Mouse (Mus musculus): ENCODE data around the gene Rnf157. TPM values are rescaled to one million over a fixed set of nuclear protein-coding genes. Genes with fewer than 3 reads are reported as not detected.
A peak's percentile ranks its signal among the peaks of the same experiment; 100 is the strongest.

Gene Rnf157
- 37.4 and 40.7 TPM in 2 replicates for polyA plus RNA-seq (2015; fragmentation: Nextera tagmentation; extraction: Ambion mirVana)

- peak; percentile 97 for ATAC-seq
- H3K27ac ChIP-seq (ENCODE audit: low read length): peak within 1 kb of the TSS; percentile 91
- H3K4me3 ChIP-seq (replicated peaks; ENCODE audit: low read length): peak within 1 kb of the TSS; percentile 77
- peak within 1 kb of the TSS; percentile 93 for H3K4me2 ChIP-seq (ENCODE audit: low read length)
- WGBS: 2% methylated on average over 82 of the region's 82 CpGs
- no peaks in the 10 kb centered on the region for H3K9me3 ChIP-seq (ENCODE audit: control insufficient read depth, low read length)
- no peaks in the 10 kb centered on the region for H3K36me3 ChIP-seq (ENCODE audit: control insufficient read depth, insufficient read depth)
- peak within 1 kb of the TSS; percentile 93 for H3K9ac ChIP-seq (replicated peaks; ENCODE audit: low read depth, low read length)
- H3K27me3 ChIP-seq (replicated peaks; ENCODE audit: control insufficient read depth, insufficient read depth, low read length): no peaks in the 10 kb centered on the region
- peaks cover 21% of the 10 kb centered on the region for H3K4me1 ChIP-seq (replicated peaks; ENCODE audit: control insufficient read depth, insufficient read depth, low read length)
Observed at GRCm38 (mm10) chr11:116412904-116413630, at the start of gene Rnf157. TSS of gene Rnf157 (minus strand) at chr11:116413032.

GRCm38 (mm10) chr11:116459786-116460185 is 47.0 kb upstream of the Rnf157 start:
- ATAC-seq: no peak
- no peak overlapping the region for H3K9ac ChIP-seq (replicated peaks; ENCODE audit: low read depth, low read length)
- H3K4me1 ChIP-seq (replicated peaks; ENCODE audit: control insufficient read depth, insufficient read depth, low read length): no peaks in the 10 kb centered on the region
- H3K36me3 ChIP-seq (ENCODE audit: control insufficient read depth, insufficient read depth): no peaks in the 10 kb centered on the region
- H3K4me2 ChIP-seq (ENCODE audit: low read length): no peak overlapping the region
- no peaks in the 10 kb centered on the region for H3K9me3 ChIP-seq (ENCODE audit: control insufficient read depth, low read length)
- no peaks in the 10 kb centered on the region for H3K27me3 ChIP-seq (replicated peaks; ENCODE audit: control insufficient read depth, insufficient read depth, low read length)
- no peak overlapping the region for H3K4me3 ChIP-seq (replicated peaks; ENCODE audit: low read length)
- H3K27ac ChIP-seq (ENCODE audit: low read length): no peak overlapping the region
- WGBS: 57% methylated on average over 4 of the region's 4 CpGs

GRCm38 (mm10) chr11:116456234-116456633 is 43.4 kb upstream of the Rnf157 start:
- H3K4me3 ChIP-seq (replicated peaks; ENCODE audit: low read length): no peak overlapping the region
- H3K4me2 ChIP-seq (ENCODE audit: low read length): no peak overlapping the region
- no peaks in the 10 kb centered on the region for H3K9me3 ChIP-seq (ENCODE audit: control insufficient read depth, low read length)
- H3K9ac ChIP-seq (replicated peaks; ENCODE audit: low read depth, low read length): no peak overlapping the region
- 83% methylated on average over 8 of the region's 8 CpGs for WGBS
- no peaks in the 10 kb centered on the region for H3K36me3 ChIP-seq (ENCODE audit: control insufficient read depth, insufficient read depth)
- no peak overlapping the region for H3K27ac ChIP-seq (ENCODE audit: low read length)
- H3K27me3 ChIP-seq (replicated peaks; ENCODE audit: control insufficient read depth, insufficient read depth, low read length): no peaks in the 10 kb centered on the region
- H3K4me1 ChIP-seq (replicated peaks; ENCODE audit: control insufficient read depth, insufficient read depth, low read length): no peaks in the 10 kb centered on the region
- no peak for ATAC-seq

- H3K9me3 ChIP-seq (ENCODE audit: control insufficient read depth, low read length): no peaks in the 10 kb centered on the region
Observed at GRCm38 (mm10) chr11:116453889-116454288, 41.1 kb upstream of the Rnf157 start.

GRCm38 (mm10) chr11:116449341-116449740 is 36.5 kb upstream of the Rnf157 start:
- Histone ChIP-seq H3K4me3 (replicated peaks; ENCODE audit: low read length) (no peak overlapping the region), H3K4me1 (replicated peaks; ENCODE audit: control insufficient read depth, insufficient read depth, low read length) (0 out of 2 replicates have a peak, but pooled peaks cover 3% of the 10 kb centered on the region), H3K27ac (ENCODE audit: low read length) (no peak overlapping the region), H3K27me3 (replicated peaks; ENCODE audit: control insufficient read depth, insufficient read depth, low read length) (peaks cover 10% of the 10 kb centered on the region), H3K36me3 (ENCODE audit: control insufficient read depth, insufficient read depth) (no peaks in the 10 kb centered on the region), H3K9me3 (ENCODE audit: control insufficient read depth, low read length) (no peaks in the 10 kb centered on the region), H3K9ac (replicated peaks; ENCODE audit: low read depth, low read length) (no peak overlapping the region), H3K4me2 (ENCODE audit: low read length) (no peak overlapping the region)
- WGBS: 95% methylated on average over 3 of the region's 3 CpGs
- no peak for ATAC-seq

More at GRCm38 (mm10) chr11:116453889-116454288, 41.1 kb upstream of the Rnf157 start:
- no peak for ATAC-seq
- no peak overlapping the region for H3K27ac ChIP-seq (ENCODE audit: low read length)
- no peak overlapping the region for H3K4me3 ChIP-seq (replicated peaks; ENCODE audit: low read length)
- H3K4me2 ChIP-seq (ENCODE audit: low read length): no peak overlapping the region
- no peak overlapping the region for H3K9ac ChIP-seq (replicated peaks; ENCODE audit: low read depth, low read length)
- H3K36me3 ChIP-seq (ENCODE audit: control insufficient read depth, insufficient read depth): no peaks in the 10 kb centered on the region
- WGBS: 93% methylated on average over 10 of the region's 10 CpGs
- H3K4me1 ChIP-seq (replicated peaks; ENCODE audit: control insufficient read depth, insufficient read depth, low read length): no peaks in the 10 kb centered on the region
- H3K27me3 ChIP-seq (replicated peaks; ENCODE audit: control insufficient read depth, insufficient read depth, low read length): no peaks in the 10 kb centered on the region

GRCm38 (mm10) chr11:116447822-116448221 is 35.0 kb upstream of the Rnf157 start:
- H3K27me3 ChIP-seq (replicated peaks; ENCODE audit: control insufficient read depth, insufficient read depth, low read length): peaks cover 10% of the 10 kb centered on the region
- no peaks in the 10 kb centered on the region for H3K36me3 ChIP-seq (ENCODE audit: control insufficient read depth, insufficient read depth)
- no peak for ATAC-seq
- 0 out of 2 replicates have a peak, but pooled peaks cover 3% of the 10 kb centered on the region for H3K4me1 ChIP-seq (replicated peaks; ENCODE audit: control insufficient read depth, insufficient read depth, low read length)
- H3K9ac ChIP-seq (replicated peaks; ENCODE audit: low read depth, low read length): no peak overlapping the region
- 66% methylated on average over 5 of the region's 5 CpGs for WGBS
- no peaks in the 10 kb centered on the region for H3K9me3 ChIP-seq (ENCODE audit: control insufficient read depth, low read length)
- H3K4me2 ChIP-seq (ENCODE audit: low read length): no peak overlapping the region
- H3K4me3 ChIP-seq (replicated peaks; ENCODE audit: low read length): no peak overlapping the region
- H3K27ac ChIP-seq (ENCODE audit: low read length): no peak overlapping the region

GRCm38 (mm10) chr11:116446308-116446887 is 33.6 kb upstream of the Rnf157 start:
- no peak for ATAC-seq
- no peak overlapping the region for H3K4me3 ChIP-seq (replicated peaks; ENCODE audit: low read length)

GRCm38 (mm10) chr11:116445596-116446307 is 32.9 kb upstream of the Rnf157 start:
- ATAC-seq: peak; percentile 71
- WGBS: 27% methylated on average over 16 of the region's 16 CpGs
- 0 out of 2 replicates have a peak, but pooled peaks cover 3% of the 10 kb centered on the region for H3K4me1 ChIP-seq (replicated peaks; ENCODE audit: control insufficient read depth, insufficient read depth, low read length)

More at GRCm38 (mm10) chr11:116446308-116446887, 33.6 kb upstream of the Rnf157 start:
- Histone ChIP-seq H3K27ac (ENCODE audit: low read length) (no peak overlapping the region), H3K27me3 (replicated peaks; ENCODE audit: control insufficient read depth, insufficient read depth, low read length) (peaks cover 10% of the 10 kb centered on the region), H3K9ac (replicated peaks; ENCODE audit: low read depth, low read length) (no peak overlapping the region), H3K36me3 (ENCODE audit: control insufficient read depth, insufficient read depth) (no peaks in the 10 kb centered on the region), H3K4me1 (replicated peaks; ENCODE audit: control insufficient read depth, insufficient read depth, low read length) (0 out of 2 replicates have a peak, but pooled peaks cover 3% of the 10 kb centered on the region), H3K4me2 (ENCODE audit: low read length) (no peak overlapping the region), H3K9me3 (ENCODE audit: control insufficient read depth, low read length) (no peaks in the 10 kb centered on the region)
- 14% methylated on average over 19 of the region's 19 CpGs for WGBS

GRCm38 (mm10) chr11:116443935-116444334 is 31.1 kb upstream of the Rnf157 start:
- 89% methylated on average over 6 of the region's 6 CpGs for WGBS
- Histone ChIP-seq H3K27me3 (replicated peaks; ENCODE audit: control insufficient read depth, insufficient read depth, low read length) (peaks cover 10% of the 10 kb centered on the region), H3K9me3 (ENCODE audit: control insufficient read depth, low read length) (no peaks in the 10 kb centered on the region), H3K9ac (replicated peaks; ENCODE audit: low read depth, low read length) (no peak overlapping the region), H3K4me2 (ENCODE audit: low read length) (no peak overlapping the region), H3K36me3 (ENCODE audit: control insufficient read depth, insufficient read depth) (no peaks in the 10 kb centered on the region), H3K4me1 (replicated peaks; ENCODE audit: control insufficient read depth, insufficient read depth, low read length) (0 out of 2 replicates have a peak, but pooled peaks cover 3% of the 10 kb centered on the region), H3K4me3 (replicated peaks; ENCODE audit: low read length) (no peak overlapping the region), H3K27ac (ENCODE audit: low read length) (no peak overlapping the region)
- no peak for ATAC-seq

More at GRCm38 (mm10) chr11:116445596-116446307, 32.9 kb upstream of the Rnf157 start:
- Histone ChIP-seq H3K4me3 (replicated peaks; ENCODE audit: low read length) (no peak overlapping the region), H3K4me2 (ENCODE audit: low read length) (no peak overlapping the region), H3K27ac (ENCODE audit: low read length) (no peak overlapping the region), H3K9me3 (ENCODE audit: control insufficient read depth, low read length) (no peaks in the 10 kb centered on the region), H3K27me3 (replicated peaks; ENCODE audit: control insufficient read depth, insufficient read depth, low read length) (peaks cover 10% of the 10 kb centered on the region), H3K36me3 (ENCODE audit: control insufficient read depth, insufficient read depth) (no peaks in the 10 kb centered on the region), H3K9ac (replicated peaks; ENCODE audit: low read depth, low read length) (peak overlapping the region; percentile 17; the same call in 1 of the 2 replicates)

Measured in forebrain, embryonic 16.5 days (tissue).